Comparison of ENCODE assay signal across 26 mouse cellular contexts in the genomic region with DNA sequence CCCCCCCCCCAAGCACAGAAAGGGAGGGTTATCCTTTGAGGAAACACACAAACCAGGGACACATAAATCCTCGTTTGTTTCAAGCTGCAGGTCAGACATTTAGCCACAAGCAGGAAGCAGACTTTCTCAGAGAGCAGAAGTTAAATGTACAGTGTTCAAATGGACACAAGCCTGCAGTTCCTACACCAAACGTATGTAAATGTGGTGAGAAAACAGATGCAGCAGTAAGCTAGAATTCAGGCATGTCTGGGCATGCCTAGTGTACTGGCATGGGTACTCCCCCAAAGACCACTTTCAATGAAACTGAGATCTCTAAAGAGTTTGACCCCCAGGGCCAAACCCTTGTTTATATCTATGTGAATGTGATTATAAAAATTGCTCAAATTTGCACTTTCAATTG.
DNase-seq lines count a peak whose midpoint lies in the region; ATAC-seq and TF ChIP-seq lines count a peak whose summit lies in the region.
"Had no signal": no experiment of that assay in that cellular context is flagged by ENCODE, and none has a peak within 500 bp of the region (broad histone marks: within the 10 kb centered on the region; RNA-seq: fewer than 3 reads in every experiment).

No protein-coding gene starts in this region.

- no peak for ATAC-seq in embryonic facial prominence, embryonic 11.5 days (replicated peaks; ENCODE audit: insufficient number of reproducible peaks, low FRiP score, low TSS enrichment, low read depth)
- ATAC-seq in embryonic facial prominence, embryonic 14.5 days (ENCODE audit: low read depth), result no peak
- ATAC-seq: intestine, embryonic 15.5 days; midbrain, embryonic 16.5 days had no signal

- WGBS in embryonic facial prominence, embryonic 11.5 days, result 57% methylated on average over 2 of the region's 2 CpGs
- WGBS in embryonic facial prominence, embryonic 10.5 days, result 57% methylated on average over 2 of the region's 2 CpGs
- whole genome bisulfite sequencing in embryonic facial prominence, embryonic 14.5 days, result 40% methylated on average over 2 of the region's 2 CpGs
- 39% methylated on average over 2 of the region's 2 CpGs for WGBS in lung, adult 2 months

- no peak overlapping the region for H3K4me2 ChIP-seq in embryonic facial prominence, embryonic 11.5 days (ENCODE audit: low read depth, low read length)
- no peak overlapping the region for H3K4me2 ChIP-seq in embryonic facial prominence, embryonic 14.5 days (ENCODE audit: low read depth, low read length)
- H3K4me2 ChIP-seq: embryonic facial prominence, embryonic 15.5 days; heart, embryonic 12.5 days; hindbrain, embryonic 14.5 days; intestine, embryonic 15.5 days; liver, embryonic 15.5 days; neural tube, embryonic 15.5 days had no signal

- H3K9ac ChIP-seq in embryonic facial prominence, embryonic 11.5 days (replicated peaks; ENCODE audit: low read length), result no peak overlapping the region
- H3K9ac ChIP-seq in ES-E14 (ENCODE audit: insufficient read depth, low read depth, low read length, poor library complexity, severe bottlenecking), result no peak overlapping the region
- H3K9ac ChIP-seq in embryonic facial prominence, embryonic 14.5 days (ENCODE audit: low read depth, low read length), result no peak overlapping the region
- H3K9ac ChIP-seq: embryonic facial prominence, embryonic 15.5 days; heart, embryonic 12.5 days; hindbrain, embryonic 14.5 days; intestine, embryonic 15.5 days; liver, embryonic 15.5 days; neural tube, embryonic 15.5 days had no signal

- no peak for TF ChIP-seq CTCF in lung, adult 2 months (IDR thresholded peaks at IDR 0.05; ENCODE audit: insufficient read depth, low read length)

- in situ Hi-C loops in ES-E14 (cut with MboI; ENCODE audit: low sequenced_read_pairs in 2 of 2, unreplicated experiment in 2 of 2), result no loop called here

- no peaks in the 10 kb centered on the region for H3K9me3 ChIP-seq in embryonic facial prominence, embryonic 11.5 days (replicated peaks; ENCODE audit: control insufficient read depth, low read length)
- H3K9me3 ChIP-seq in embryonic facial prominence, embryonic 10.5 days, result no peaks in the 10 kb centered on the region
- no peaks in the 10 kb centered on the region for H3K9me3 ChIP-seq in ES-E14 (ENCODE audit: control insufficient read depth, insufficient read depth, low read depth, low read length)
- no peaks in the 10 kb centered on the region for H3K9me3 ChIP-seq in embryonic facial prominence, embryonic 14.5 days (ENCODE audit: control insufficient read depth, low read length)
- H3K9me3 ChIP-seq: embryonic facial prominence, embryonic 15.5 days; forebrain, embryonic 10.5 days; heart, embryonic 12.5 days; intestine, embryonic 15.5 days; liver, embryonic 15.5 days; neural tube, embryonic 15.5 days had no signal

- no peaks in the 10 kb centered on the region for H3K36me3 ChIP-seq in embryonic facial prominence, embryonic 11.5 days (replicated peaks; ENCODE audit: control insufficient read depth, insufficient read depth, low read depth, low read length)
- H3K36me3 ChIP-seq in embryonic facial prominence, embryonic 10.5 days (replicated peaks), result no peaks in the 10 kb centered on the region
- no peaks in the 10 kb centered on the region for H3K36me3 ChIP-seq in ES-E14 (ENCODE audit: control insufficient read depth, insufficient read depth, low read length, poor library complexity, severe bottlenecking)
- H3K36me3 ChIP-seq in embryonic facial prominence, embryonic 14.5 days (ENCODE audit: control insufficient read depth, insufficient read depth, low read length), result no peaks in the 10 kb centered on the region
- H3K36me3 ChIP-seq: embryonic facial prominence, embryonic 15.5 days; forebrain, embryonic 10.5 days; heart, embryonic 12.5 days; intestine, embryonic 15.5 days; liver, embryonic 15.5 days; neural tube, embryonic 15.5 days had no signal

- H3K4me1 ChIP-seq in embryonic facial prominence, embryonic 11.5 days (ENCODE audit: control insufficient read depth, insufficient read depth, low read length), result no peaks in the 10 kb centered on the region
- H3K4me1 ChIP-seq in embryonic facial prominence, embryonic 10.5 days, result no peaks in the 10 kb centered on the region
- no peaks in the 10 kb centered on the region for H3K4me1 ChIP-seq in ES-E14 (ENCODE audit: control insufficient read depth in 2 of 2, insufficient read depth in 2 of 2, low read length in 2 of 2, poor library complexity in 1 of 2)
- no peaks in the 10 kb centered on the region for H3K4me1 ChIP-seq in embryonic facial prominence, embryonic 14.5 days (ENCODE audit: control insufficient read depth, insufficient read depth, low read length)
- no peaks in the 10 kb centered on the region for H3K4me1 ChIP-seq in lung, adult 2 months (ENCODE audit: control insufficient read depth, insufficient read depth, low read length)
- H3K4me1 ChIP-seq: embryonic facial prominence, embryonic 15.5 days; forebrain, embryonic 10.5 days; heart, embryonic 12.5 days; intestine, embryonic 15.5 days; liver, embryonic 15.5 days; neural tube, embryonic 15.5 days had no signal

- no peak overlapping the region for H3K27ac ChIP-seq in embryonic facial prominence, embryonic 11.5 days (replicated peaks; ENCODE audit: low read depth, low read length)
- H3K27ac ChIP-seq in embryonic facial prominence, embryonic 10.5 days (replicated peaks), result no peak overlapping the region
- H3K27ac ChIP-seq in ES-E14 (ENCODE audit: insufficient read depth, low read depth, low read length, poor library complexity, severe bottlenecking), result no peak overlapping the region; the same call in 1 of the 2 replicates
- no peak overlapping the region for H3K27ac ChIP-seq in embryonic facial prominence, embryonic 14.5 days (replicated peaks; ENCODE audit: low read depth, low read length)
- H3K27ac ChIP-seq: embryonic facial prominence, embryonic 15.5 days; forebrain, embryonic 10.5 days; hindbrain, embryonic 14.5 days; intestine, embryonic 15.5 days; layer of hippocampus, adult 2 months; liver, embryonic 15.5 days; neural tube, embryonic 15.5 days had no signal

- H3K27me3 ChIP-seq in embryonic facial prominence, embryonic 11.5 days (ENCODE audit: control insufficient read depth, insufficient read depth, low read length), result no peaks in the 10 kb centered on the region
- H3K27me3 ChIP-seq in embryonic facial prominence, embryonic 10.5 days (replicated peaks; ENCODE audit: low read depth, poor library complexity, severe bottlenecking), result no peaks in the 10 kb centered on the region
- H3K27me3 ChIP-seq in embryonic facial prominence, embryonic 14.5 days (replicated peaks; ENCODE audit: control insufficient read depth, insufficient read depth, low read length), result no peaks in the 10 kb centered on the region
- H3K27me3 ChIP-seq: embryonic facial prominence, embryonic 15.5 days; heart, embryonic 12.5 days; intestine, embryonic 15.5 days; liver, embryonic 15.5 days; neural tube, embryonic 15.5 days had no signal

- DNase-seq in embryonic facial prominence, embryonic 11.5 days (ENCODE audit: low spot score), result peak; percentile 9
- DNase-seq in embryonic facial prominence, embryonic 10.5 days (ENCODE audit: low spot score), result no peak
- peak; percentile 20 for DNase-seq in 3T3-L1 (ENCODE audit: low read depth, low spot score)
- peak; percentile 25 for DNase-seq in ES-E14 (ENCODE audit: low read depth, low spot score)
- peak; percentile 16 for DNase-seq in embryonic facial prominence, embryonic 14.5 days (ENCODE audit: low spot score)
- no peak for DNase-seq in frontal cortex, adult 2 months (ENCODE audit: extremely low spot score in 1 of 2, low spot score in 1 of 2)
- DNase-seq in testis, postnatal 14 days (ENCODE audit: low spot score), result no peak
- no peak for DNase-seq in lung, adult 2 months
- DNase-seq: adrenal gland, postnatal 36 days; B cell, adult 2 months; cerebellum, adult 8-10 months; heart, adult 11 months; heart, postnatal 14 days; kidney, adult 9 months; lung, postnatal 10 days; spleen, adult 18-20 months; thymus, postnatal 25 days had no signal

- TF ChIP-seq POLR2A in lung, adult 2 months (IDR thresholded peaks at IDR 0.05; ENCODE audit: borderline replicate concordance, extremely low read depth, low read depth, low read length), result no peak

- no peak overlapping the region for H3K4me3 ChIP-seq in embryonic facial prominence, embryonic 11.5 days (ENCODE audit: low read depth, low read length)
- no peak overlapping the region for H3K4me3 ChIP-seq in embryonic facial prominence, embryonic 10.5 days
- no peak overlapping the region for H3K4me3 ChIP-seq in ES-E14 (ENCODE audit: insufficient read depth in 1 of 2, low read depth in 1 of 2, low read length in 2 of 2, poor library complexity in 1 of 2, severe bottlenecking in 1 of 2)
- H3K4me3 ChIP-seq in embryonic facial prominence, embryonic 14.5 days (ENCODE audit: low read depth, low read length), result no peak overlapping the region
- no peak overlapping the region for H3K4me3 ChIP-seq in lung, adult 2 months (replicated peaks; ENCODE audit: extremely low read depth, low read depth, low read length)
- H3K4me3 ChIP-seq: embryonic facial prominence, embryonic 15.5 days; forebrain, embryonic 10.5 days; heart, embryonic 12.5 days; intestine, embryonic 15.5 days; layer of hippocampus, adult 2 months; liver, embryonic 15.5 days; neural tube, embryonic 15.5 days had no signal

TF ChIP-seq in ES-E14, 5 proteins besides CTCF, POLR2A, EP300 and RAD21:
- TF ChIP-seq CHD2 (IDR thresholded peaks at IDR 0.05; ENCODE audit: low read depth, low read length), result no peak
- no peak for TF ChIP-seq MAFK (IDR thresholded peaks at IDR 0.05; ENCODE audit: insufficient read depth, low read depth, low read length)
- no peak for TF ChIP-seq HCFC1 (IDR thresholded peaks at IDR 0.05; ENCODE audit: borderline replicate concordance, insufficient read depth, low read length)
- no peak for TF ChIP-seq ZC3H11A (IDR thresholded peaks at IDR 0.05; ENCODE audit: borderline replicate concordance, low read depth, low read length)
- no peak for TF ChIP-seq ZNF384 (IDR thresholded peaks at IDR 0.05; ENCODE audit: low read depth, low read length)

Comparison
In these comparisons a context has a peak if more than half of its experiments do, and no peak if none do; other contexts are left out.
1. DNase-seq: peak in embryonic facial prominence, embryonic 11.5 days (single experiment), 3T3-L1 (single experiment), ES-E14 (single experiment) and embryonic facial prominence, embryonic 14.5 days (single experiment); none in embryonic facial prominence, embryonic 10.5 days (single experiment), frontal cortex, adult 2 months (0 of 2), testis, postnatal 14 days (single experiment) and lung, adult 2 months (single experiment).